Mouse (Mus musculus) spleen, postnatal 36 days (tissue): ENCODE data around the gene Ttc23.

Experiments
- DNase-seq, 2 experiments: peaks; one replicate each; pipeline ENCODE4 v3.0.0; 2022; ENCODE audit warnings: low spot score in 2 of 2, mixed read lengths in 1 of 2

Gene Ttc23

DNA sequence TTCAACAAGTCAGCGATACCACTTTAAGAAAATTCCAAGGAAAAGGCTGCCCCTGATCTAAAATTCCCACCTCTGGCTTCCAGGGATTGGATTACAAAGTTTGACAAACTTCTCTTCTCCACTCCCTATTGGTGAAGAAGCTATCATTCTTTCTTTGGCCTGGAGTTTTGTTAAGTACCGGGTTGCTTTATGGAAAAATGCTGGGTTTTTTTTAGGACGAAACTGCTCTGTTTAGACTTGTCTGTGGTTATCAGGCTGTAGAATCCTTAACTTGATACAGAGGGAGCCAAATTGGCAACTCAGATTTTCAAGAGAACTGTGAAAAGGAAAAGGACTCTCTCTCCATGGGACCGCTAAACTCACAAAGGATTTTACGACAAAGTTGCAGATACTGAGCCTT is at the start of gene Ttc23:
Ttc23 (plus strand) TSS at position 134 of the 400 bp plus-strand sequence.
- DNase-seq = no peak

DNA sequence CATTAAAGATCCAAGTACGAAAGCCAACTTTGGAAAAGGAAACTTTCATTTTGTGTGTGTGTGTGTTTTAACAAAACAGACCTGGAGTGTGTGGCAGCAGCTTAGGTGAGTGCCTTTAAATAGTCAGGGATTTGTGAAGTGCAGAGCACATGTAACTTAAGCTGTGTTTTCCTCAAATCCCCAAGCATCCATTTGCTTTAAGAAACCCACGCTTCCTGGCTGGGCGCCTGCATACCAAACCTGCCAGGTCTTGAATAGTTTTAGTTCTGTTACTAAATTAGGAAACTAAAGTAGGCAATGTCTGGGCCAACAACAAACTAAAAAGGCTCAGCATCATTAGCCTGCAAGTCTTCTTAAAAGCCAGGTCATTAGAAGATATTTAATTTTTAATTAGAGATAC is 49.2 kb upstream of the Ttc23 start:
- DNase-seq = no peak

DNA sequence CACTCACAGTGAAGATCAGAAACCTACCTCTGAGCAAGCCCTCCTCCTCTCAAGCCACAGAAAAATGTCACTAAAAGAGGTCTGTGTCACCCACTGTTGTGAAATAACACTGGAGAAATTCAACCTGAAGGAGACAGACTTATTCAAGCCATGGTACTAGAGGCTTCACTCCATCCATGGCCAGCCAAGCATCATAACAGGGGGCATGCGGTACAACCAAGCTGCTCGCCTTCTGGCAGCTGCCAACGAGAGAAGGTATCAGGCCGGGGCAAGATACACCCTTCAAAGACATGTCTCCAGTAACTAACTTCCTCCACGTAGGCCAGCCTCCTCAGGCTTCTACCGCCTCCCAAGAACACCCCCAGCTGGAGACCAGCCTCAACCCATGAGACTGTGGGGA is 42.1 kb upstream of the Ttc23 start:
- DNase-seq = no peak

DNA sequence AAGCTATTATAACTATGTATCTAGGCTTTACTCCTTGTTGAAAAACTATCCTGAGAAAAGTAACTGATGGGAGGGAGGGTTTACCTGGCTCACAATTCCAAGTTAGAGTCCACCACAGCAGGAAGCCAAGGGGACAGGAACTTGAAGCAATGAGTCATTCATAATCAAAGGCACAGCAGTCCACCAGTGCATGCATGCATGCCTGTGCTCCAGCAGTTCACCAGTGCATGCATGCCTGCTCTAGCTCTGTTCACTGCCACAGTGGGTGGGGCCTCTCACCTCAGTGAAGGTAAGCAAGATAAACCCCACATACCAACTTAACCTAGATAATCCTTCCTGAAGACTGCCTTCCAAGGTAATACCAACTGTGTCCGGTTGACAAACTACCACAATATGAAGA is 41.0 kb upstream of the Ttc23 start:
- no peak for DNase-seq

DNA sequence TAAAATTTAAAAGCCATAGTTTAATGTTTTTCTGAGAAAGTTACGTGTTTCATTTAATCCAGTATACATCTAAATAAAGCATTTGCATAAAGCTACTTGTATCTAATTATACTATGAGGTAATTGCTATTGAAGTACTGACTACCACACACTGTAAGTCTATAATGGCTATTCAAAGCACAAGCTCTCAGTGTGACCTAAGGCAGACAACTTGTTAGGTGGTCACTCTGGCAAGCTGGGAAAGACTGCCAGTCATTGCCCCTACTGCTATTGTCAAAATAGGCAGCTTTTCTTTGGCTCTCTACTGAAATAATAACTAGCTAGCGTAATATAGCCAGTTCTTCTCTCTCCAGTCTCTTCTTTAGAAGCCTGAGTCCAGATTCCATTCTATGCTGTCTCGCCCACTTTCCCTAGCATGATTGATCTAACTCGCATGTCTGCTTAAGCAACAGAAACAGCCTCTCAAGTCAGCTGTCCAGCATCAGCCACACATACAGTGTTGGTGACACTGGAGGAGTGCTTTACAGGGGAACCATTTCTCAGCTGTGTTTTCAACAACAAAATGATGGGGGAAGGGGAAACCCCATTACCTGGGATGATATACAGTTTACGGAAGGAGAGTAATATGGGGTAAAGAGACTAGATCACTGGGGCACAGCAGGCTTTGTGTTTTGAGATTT is 39.4 kb upstream of the Ttc23 start:
- DNase-seq = no peak

DNA sequence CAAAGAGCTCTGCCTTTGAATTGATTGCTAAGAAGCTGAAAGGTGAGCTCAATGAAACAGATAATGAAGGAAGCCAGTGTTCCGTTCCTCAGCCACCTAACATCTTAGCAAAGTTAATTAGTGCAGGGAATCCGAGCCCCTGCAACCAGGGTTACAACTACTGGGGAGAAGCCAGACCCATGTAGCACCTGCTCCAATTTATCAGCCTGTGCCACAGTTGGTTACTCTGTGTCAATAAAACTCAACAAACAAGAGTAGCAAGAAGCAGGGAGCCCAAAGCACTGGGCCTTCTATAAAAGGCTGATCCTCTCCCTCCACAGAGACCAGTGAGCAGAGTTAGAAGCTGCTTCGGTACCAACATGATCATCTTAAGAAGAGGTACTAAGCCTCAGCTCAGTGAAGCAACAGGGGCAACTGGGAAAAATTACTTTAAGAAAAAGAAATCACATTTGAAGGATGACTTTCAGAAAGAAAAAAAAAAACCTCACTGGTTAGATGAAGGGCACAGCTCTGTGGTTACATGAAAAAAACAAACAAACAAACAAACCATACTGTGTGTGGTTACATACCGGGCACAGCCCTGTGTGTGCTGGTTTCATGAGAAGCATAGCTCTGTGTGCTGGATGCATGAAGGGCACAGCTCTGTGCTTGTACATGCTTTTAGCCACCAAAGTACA is 38.7 kb upstream of the Ttc23 start:
- no peak for DNase-seq

DNA sequence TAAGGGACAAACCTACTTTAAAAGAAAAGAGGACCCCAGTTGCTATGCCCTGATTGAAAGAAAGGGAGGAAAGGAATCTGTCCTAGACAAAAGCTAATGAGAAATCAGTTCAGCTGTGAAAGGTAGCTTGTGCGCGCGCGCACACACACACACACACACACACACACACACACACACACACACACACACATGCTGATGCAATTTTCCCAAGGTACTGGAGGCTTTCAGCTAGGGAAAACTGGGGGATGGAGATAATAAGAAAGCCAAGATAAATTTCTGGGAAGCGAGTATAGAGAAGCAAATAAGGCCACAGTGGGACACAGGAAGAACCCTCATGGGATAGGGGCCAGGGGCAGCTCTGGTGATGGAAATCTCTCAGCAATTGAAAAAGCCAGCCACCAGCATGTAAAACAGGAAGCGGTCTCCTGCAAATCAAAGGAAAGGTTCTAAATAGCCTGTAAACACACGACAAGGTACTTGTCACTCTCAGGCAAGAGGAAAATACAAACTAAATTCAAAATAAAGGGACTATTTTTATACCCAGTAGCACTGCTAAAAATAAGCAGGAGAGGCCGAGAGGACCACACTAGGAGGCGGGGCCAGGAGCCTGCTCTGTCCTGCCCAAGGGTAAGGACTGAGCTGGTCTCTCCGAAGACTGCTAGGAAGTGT is 33.3 kb upstream of the Ttc23 start:
- no peak for DNase-seq

DNA sequence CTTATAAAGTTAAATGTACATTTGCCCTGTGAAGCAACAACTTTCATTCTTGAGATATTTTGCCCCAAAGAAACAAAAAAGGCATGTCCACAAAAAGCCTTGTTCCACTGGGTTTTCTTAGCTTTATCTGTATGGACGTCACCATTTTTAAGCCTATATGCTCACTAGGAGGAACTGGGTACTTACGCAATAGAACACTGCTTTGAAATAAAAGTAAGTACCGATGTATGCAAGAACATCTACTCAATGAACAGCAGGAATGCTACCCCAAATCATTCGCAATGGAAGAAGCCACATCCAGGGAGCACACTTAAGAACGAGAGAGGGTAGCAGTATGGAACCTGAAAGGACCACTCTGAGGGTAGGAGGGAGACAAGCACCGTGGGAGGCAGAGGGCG is 32.7 kb upstream of the Ttc23 start:
- no peak for DNase-seq

DNA sequence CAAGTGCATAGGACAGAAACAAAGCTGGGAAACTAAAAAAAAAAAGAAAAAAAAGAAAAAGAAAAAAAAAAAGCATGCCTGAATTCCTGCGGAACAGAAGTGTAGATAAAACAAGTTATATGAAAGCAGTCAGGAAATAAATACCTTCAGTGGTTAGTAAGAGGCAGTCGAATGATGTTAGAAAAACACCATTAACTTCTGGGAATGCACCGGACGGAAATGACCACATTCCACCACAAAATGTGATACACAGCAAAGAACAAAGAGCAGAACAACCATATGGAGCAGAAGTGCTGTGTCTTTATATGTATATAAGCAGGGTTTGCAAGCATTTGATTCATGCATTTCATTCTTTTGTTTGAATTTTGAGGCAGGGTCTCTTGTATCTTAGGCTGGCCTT is 30.3 kb upstream of the Ttc23 start:
- no peak for DNase-seq

DNA sequence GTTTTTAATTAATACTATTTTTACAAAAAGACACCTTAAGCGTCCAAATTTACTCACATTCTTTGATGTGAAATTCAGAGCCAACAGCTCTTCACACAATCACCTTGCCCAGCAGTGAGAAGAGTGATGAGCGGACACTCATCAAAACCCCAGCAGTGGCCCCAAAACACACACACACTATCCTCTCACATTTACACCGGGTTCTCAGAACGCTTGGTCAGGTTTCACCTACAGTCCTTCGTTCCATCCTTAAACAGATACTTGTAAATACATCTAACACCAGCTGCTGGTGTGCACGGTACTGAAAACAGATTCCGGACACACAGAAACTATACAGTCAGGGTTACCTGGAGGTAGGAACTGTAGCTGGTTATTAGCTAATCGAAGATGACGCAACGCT is 29.6 kb upstream of the Ttc23 start:
- no peak for DNase-seq

DNA sequence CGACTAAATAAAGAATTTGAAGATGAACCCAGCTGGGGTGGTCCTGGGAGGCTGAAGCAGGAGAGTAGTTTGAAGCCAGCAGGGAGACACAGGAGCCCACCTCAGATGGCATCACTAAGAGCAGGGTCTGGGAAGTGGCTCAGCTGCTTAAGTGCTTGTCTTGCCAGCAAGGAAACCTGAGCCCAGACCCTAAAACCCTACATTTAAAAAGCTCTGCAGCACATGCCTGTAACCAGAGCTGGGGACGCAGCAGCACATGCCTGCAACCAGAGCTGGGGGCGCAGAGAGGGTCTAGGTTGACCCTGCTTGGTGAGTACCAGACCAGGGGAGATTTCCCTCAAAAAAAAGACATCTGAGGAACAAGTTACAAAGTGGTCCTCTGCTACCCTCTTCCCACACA is 28.9 kb upstream of the Ttc23 start:
- DNase-seq = no peak

DNA sequence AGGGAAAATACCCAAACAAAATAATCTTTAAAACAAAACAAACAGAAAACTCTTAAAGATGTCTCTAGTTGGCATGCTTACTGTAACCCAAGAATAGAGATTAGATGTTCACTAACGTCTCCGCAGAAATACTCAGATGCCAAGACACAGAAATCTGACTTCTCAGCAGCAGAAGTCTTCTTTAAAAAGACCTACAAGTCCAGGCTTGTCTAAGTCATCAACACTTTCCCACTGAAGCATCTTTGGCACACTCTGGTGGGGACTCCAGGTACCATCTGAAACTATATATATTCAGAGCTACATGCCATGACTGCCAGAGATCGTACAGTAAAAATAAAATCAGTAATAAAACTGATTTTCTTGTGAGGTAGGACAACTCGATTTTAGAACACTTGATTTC is 27.4 kb upstream of the Ttc23 start:
- no peak for DNase-seq

DNA sequence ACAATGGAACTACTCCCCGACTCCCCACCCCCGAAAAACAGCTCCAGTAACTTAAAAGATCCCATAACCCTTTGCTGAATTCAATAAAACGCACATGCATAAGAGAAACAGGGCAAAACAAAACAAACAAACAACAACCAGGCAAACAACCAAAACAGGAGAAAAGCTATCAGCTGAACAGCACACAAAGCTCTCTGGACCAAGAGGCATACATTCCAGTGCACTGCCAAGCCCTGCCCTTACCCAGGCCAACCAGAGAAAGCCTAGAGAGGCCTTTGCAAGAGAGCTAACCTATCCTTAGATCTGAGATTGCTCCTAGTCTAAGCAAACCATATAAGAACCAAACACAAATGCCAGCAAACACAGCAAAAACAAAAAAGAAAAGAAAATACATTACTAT is 25.1 kb upstream of the Ttc23 start:
- DNase-seq = no peak

DNA sequence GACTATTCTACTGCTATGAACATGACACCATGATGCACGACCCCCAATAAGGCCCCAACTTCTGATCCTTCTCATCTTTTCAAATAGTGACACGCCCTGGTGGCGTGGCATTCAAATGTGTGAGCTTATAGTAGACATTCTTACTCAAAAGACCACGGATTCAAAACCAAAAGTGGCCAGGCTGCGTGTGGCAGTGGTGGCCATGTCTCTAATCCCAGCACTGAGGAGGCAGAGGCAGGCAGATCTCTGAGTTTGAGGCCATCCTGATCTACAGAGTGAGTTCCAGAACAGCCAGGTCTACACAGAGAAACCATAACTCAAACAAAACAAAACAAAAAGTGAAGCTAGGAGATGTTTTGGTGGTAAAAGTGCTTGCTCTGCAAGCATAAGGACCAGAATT is 20.5 kb upstream of the Ttc23 start:
- no peak for DNase-seq

DNA sequence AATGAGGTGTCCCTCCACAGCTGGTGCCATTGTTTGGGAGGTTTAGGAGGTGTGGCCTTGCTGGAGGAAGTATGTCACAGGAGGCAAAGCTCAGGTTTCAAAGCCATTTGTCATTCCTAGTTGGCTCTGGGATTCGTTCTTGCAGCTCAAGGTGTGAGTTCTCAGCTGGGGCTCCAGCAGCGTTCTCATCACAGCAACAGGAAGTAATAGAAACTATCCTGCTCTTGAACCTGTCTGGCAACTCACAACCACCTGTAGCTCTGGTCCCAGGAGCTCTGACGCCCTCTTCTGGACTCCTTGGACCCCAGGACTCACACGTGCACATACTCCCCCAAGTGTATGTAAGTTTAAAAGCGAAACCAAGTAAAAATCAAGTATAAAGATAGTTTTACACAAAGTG is 17.5 kb upstream of the Ttc23 start:
- no peak for DNase-seq

DNA sequence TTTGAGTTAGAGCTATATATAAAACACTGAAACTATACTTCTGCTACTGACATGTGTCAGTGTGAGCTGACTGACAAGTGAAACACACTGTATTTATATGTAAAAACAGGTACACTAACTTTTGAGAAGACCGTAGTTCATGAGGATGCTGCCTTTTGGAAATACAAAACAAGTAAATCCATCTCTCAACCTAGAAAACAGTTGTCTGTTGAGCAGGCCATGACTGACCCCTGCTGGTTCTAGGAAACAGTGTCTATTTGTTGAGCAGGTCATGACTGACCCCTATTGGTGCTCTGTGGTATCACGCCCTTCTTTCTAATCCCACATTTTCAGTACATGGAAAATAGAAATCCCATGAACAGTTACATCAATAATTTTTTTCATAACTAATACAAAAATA is 16.4 kb upstream of the Ttc23 start:
- DNase-seq = peak; percentile 54 to 63

DNA sequence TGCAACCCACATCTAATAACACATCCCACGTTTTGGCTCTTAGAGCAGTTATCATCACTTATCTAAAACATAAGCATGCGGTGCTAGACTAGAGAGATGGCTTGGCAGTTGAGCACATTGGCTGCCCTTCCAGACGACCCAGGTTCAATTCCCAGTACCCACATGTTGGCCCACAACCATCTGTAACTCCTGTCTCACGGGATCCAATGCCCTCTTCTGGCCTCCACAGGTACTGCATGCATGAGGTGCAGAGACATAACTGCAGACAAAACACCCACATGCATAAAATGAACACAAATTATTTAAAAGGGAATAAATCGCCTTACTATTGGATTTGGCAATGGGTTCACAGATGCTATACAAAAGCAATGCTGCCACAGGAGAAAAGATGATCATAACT is 14.8 kb upstream of the Ttc23 start:
- DNase-seq = no peak

DNA sequence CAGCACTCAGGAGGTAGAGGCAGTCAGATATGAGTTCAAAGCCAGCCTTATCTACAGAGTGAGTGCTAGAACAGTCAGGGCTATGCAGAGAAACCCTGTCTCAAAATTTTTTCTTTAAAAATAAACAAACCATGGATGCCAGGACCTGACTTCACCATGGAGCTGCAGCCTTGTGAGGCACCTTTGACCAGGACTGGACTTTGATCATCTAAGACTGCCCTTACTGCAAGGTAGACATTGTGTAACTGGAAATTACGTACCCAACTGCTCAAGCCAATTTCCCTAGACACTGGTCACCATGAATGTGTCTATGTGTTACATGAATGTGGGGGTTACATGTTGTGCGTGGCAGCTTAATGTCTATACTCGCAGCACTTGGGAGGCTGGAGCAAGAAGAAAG is 13.0 kb upstream of the Ttc23 start:
- no peak for DNase-seq

DNA sequence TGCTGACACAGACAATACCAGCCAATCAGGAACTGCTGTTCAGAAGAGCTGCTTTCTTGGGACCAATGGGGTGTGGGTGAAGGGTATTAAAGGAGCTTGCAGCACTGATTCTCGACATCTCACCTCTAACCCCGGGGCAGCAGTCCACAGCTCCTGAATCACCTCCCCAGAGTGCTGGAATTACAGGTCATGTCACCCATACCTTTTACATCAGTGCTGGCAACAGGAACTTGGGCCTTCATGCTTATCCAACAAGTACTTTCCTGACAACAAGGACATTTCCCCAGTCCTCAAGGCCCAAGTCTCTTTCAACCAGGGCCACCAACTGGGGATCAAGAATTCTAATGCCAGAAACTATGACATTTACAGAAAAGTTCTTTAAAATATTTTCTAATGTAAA is 11.0 kb upstream of the Ttc23 start:
- no peak for DNase-seq

DNA sequence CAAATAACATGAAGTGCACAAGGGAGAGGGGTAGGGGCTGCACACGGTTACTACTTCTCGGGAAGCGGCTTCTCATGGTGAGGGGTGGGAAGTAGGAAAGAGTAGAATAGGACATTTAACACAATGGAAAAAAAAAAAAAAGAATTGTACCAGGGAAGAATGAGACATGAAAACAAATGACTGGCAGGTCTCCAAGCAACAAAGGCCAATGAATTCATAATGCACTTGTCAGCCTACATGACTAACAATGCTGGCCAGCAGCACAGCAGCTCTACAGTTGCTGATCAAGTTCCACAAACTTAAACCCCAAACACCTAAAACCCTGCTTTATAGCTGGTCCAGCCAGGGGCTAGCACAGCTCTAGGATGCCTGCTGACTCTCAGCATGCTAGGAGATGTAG is 8.2 kb upstream of the Ttc23 start:
- no peak for DNase-seq

DNA sequence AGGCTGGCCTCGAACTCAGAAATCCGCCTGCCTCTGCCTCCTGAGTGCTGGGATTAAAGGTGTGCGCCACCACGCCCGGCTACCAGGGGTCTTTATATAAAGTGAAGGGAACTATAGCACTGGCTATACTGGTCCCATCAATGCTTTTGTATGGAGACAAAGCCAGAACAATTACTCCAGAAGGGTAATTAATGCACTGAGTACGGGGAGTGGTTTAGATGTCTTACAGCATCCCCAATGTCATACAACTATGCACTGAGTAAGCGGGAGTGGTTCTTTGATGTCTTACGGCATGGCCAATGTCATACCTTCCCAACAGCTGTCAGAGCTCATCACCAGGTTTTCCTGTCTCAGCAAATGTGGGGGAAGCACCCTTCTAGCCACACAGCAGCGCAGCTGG is 4.3 kb upstream of the Ttc23 start:
- DNase-seq = no peak

DNA sequence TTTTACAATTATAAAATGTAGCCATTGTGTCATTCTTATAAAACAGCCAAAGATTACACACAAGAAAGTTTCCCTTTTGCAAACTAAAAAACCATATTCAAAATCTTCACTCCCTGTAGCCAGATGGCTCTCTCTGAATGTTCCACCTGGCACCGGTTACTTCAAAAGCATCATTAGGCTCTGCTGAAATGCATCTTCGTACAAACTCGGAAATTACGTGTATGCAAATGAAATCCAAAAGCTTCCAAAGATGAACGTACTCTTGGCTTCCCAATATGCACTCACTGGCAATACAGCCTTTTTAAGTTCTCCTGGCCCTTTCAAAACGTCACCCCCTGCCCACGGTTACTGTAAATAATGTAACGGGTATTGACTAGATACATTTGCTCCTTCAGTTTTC is 2.9 kb upstream of the Ttc23 start:
- DNase-seq = no peak
